Mouse (Mus musculus): ENCODE measurements at regions not wholly inside any gene's neighbourhood (a gene's known extent, or its start where the extent isn't known, plus 50 kb on each side); places are given as distances from the start of the nearest gene placed in this dataset.

DNA sequence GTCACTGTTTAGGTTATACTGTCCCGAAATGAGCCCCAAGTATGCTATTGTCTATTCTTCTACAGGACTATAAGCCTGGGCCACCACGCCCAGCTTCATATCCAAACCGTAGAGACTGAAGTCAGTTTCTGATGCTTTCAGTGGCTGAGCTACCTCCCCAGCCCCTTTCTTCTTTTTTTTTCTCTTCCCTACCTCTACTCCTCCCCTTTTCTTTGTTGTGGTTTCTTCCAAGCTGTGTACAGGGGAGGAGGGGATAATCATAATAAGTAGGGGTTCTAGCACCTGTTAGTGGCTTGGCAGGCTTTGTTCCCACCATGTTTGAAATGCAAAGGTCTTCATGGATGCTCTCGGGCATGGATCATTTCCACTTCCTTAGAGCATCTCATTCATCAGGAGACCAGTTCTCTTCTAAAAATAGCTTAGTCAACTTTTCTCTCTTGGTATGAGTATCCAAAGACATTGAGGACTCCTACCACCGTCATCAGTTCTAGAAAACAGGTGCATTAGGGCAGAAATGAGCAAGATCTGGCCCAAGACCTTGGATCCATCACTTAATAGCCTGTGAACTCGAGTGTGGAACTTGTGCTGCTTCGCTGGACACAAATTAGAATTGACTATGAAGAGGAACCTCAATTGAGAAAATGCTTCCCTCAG, 1383.5 kb downstream of the Gsdmc2 start:
- TF ChIP-seq POLR2A (IDR thresholded peaks at IDR 0.05; ENCODE audit: control insufficient read depth, extremely low read depth, insufficient read depth, low read length, poor library complexity) (no peak), CTCF (IDR thresholded peaks at IDR 0.05; ENCODE audit: borderline replicate concordance, control insufficient read depth, extremely low read depth, insufficient read depth, low read length, poor library complexity) (no peak)
